Comparison of ENCODE assay signal across 8 mouse cellular contexts in genomic region chr11:75533314-75534015, GRCm38 (mm10). TPM values are rescaled to one million over a fixed set of nuclear protein-coding genes. Genes with fewer than 3 reads are reported as not detected.
DNase-seq lines count a peak whose midpoint lies in the region; ATAC-seq and TF ChIP-seq lines count a peak whose summit lies in the region.

No protein-coding gene starts in this region.

- H3K27ac ChIP-seq in kidney, embryonic 15.5 days = no peak overlapping the region
- peak overlapping the region; percentile 95; the same call in 1 of the 2 replicates for H3K27ac ChIP-seq in hindbrain, embryonic 14.5 days
- H3K27ac ChIP-seq in midbrain, postnatal 0 days (ENCODE audit: low read depth, low read length) = peak overlapping the region; percentile 99

- H3K9ac ChIP-seq in kidney, embryonic 15.5 days = no peak overlapping the region
- H3K9ac ChIP-seq in hindbrain, embryonic 14.5 days = peak overlapping the region; percentile 88
- peak overlapping the region; percentile 46; the same call in 1 of the 2 replicates for H3K9ac ChIP-seq in midbrain, postnatal 0 days (replicated peaks; ENCODE audit: low read length, poor library complexity, severe bottlenecking)

- H3K27me3 ChIP-seq in kidney, embryonic 15.5 days = no peaks in the 10 kb centered on the region
- no peaks in the 10 kb centered on the region for H3K27me3 ChIP-seq in hindbrain, embryonic 14.5 days (ENCODE audit: control insufficient read depth, insufficient read depth, low read length)
- H3K27me3 ChIP-seq in midbrain, postnatal 0 days (ENCODE audit: insufficient read depth, low read length) = no peaks in the 10 kb centered on the region

- 68% methylated on average over 6 of the region's 6 CpGs for WGBS in kidney, embryonic 15.5 days
- WGBS in hindbrain, embryonic 14.5 days = 72% methylated on average over 6 of the region's 6 CpGs
- 75% methylated on average over 6 of the region's 6 CpGs for WGBS in midbrain, postnatal 0 days

- TF ChIP-seq CTCF in midbrain, postnatal 0 days (IDR thresholded peaks at IDR 0.05) = no peak

- peaks cover 47% of the 10 kb centered on the region for H3K4me1 ChIP-seq in kidney, embryonic 15.5 days
- H3K4me1 ChIP-seq in hindbrain, embryonic 14.5 days (replicated peaks; ENCODE audit: control insufficient read depth, insufficient read depth, low read length) = peaks cover 44% of the 10 kb centered on the region
- H3K4me1 ChIP-seq in midbrain, postnatal 0 days (ENCODE audit: insufficient read depth, low read length) = peaks cover 16% of the 10 kb centered on the region

- peak overlapping the region; percentile 72; the same call in 1 of the 2 replicates for H3K4me3 ChIP-seq in kidney, embryonic 15.5 days (replicated peaks)
- H3K4me3 ChIP-seq in hindbrain, embryonic 14.5 days (replicated peaks; ENCODE audit: low read length) = peak overlapping the region; percentile 59
- H3K4me3 ChIP-seq in midbrain, postnatal 0 days (ENCODE audit: low read depth, low read length) = peak overlapping the region; percentile 59

- peak overlapping the region; percentile 98 for H3K4me2 ChIP-seq in kidney, embryonic 15.5 days
- H3K4me2 ChIP-seq in hindbrain, embryonic 14.5 days (replicated peaks) = peak overlapping the region; percentile 98
- peak overlapping the region; percentile 96 for H3K4me2 ChIP-seq in midbrain, postnatal 0 days (ENCODE audit: low read depth, low read length, poor library complexity, severe bottlenecking)

- no peaks in the 10 kb centered on the region for H3K36me3 ChIP-seq in kidney, embryonic 15.5 days
- 0 out of 2 replicates have a peak, but pooled peaks cover 5% of the 10 kb centered on the region for H3K36me3 ChIP-seq in hindbrain, embryonic 14.5 days (replicated peaks; ENCODE audit: control insufficient read depth, insufficient read depth)
- no peaks in the 10 kb centered on the region for H3K36me3 ChIP-seq in midbrain, postnatal 0 days (ENCODE audit: insufficient read depth, low read length)

- DNase-seq in kidney, postnatal 36 days = no peak
- DNase-seq in brain, adult 2 months (ENCODE audit: low read depth, low spot score) = peak; percentile 39
- DNase-seq in hindbrain, embryonic 14.5 days (ENCODE audit: low spot score) = no peak
- DNase-seq in midbrain, postnatal 0 days (ENCODE audit: low spot score) = no peak
- no peak for DNase-seq in B cell, adult 2 months
- DNase-seq in left cerebral cortex, adult 8-10 months (ENCODE audit: low spot score in 2 of 2) = no peak
- no peak for DNase-seq in urinary bladder, postnatal 36 days (ENCODE audit: low spot score in 2 of 2)

- no peak for ATAC-seq in kidney, embryonic 15.5 days (replicated peaks; ENCODE audit: low FRiP score)
- ATAC-seq in hindbrain, embryonic 14.5 days (ENCODE audit: low FRiP score) = no peak
- ATAC-seq in midbrain, postnatal 0 days (ENCODE audit: low FRiP score) = no peak

- no peaks in the 10 kb centered on the region for H3K9me3 ChIP-seq in kidney, embryonic 15.5 days (replicated peaks)
- no peaks in the 10 kb centered on the region for H3K9me3 ChIP-seq in hindbrain, embryonic 14.5 days (ENCODE audit: control insufficient read depth, low read length)
- H3K9me3 ChIP-seq in midbrain, postnatal 0 days (ENCODE audit: low read length) = no peaks in the 10 kb centered on the region

RNA-seq across cellular contexts. Expression of gene Slc43a2, which starts 2.0 kb away (rescaled TPM):
- polyA plus RNA-seq in kidney, embryonic 15.5 days (2015; fragmentation: Nextera tagmentation; extraction: Ambion mirVana) = 7.5 and 8.0 TPM in 2 replicates
- polyA plus RNA-seq in hindbrain, embryonic 14.5 days (2014; fragmentation: Nextera tagmentation; extraction: Ambion mirVana) = 13.8 and 15.2 TPM in 2 replicates
- total RNA-seq in midbrain, postnatal 0 days (2014; rRNA removed) = 34.3 and 34.5 TPM in 2 replicates
- polyA plus RNA-seq in midbrain, postnatal 0 days (2015; fragmentation: Nextera tagmentation; extraction: Ambion mirVana) = 17.0 and 20.4 TPM in 2 replicates
- total RNA-seq in left cerebral cortex, adult 8-10 months (2022) = 10 to 100 TPM; 45.5 to 58.2 (median 52.2) TPM

RNA-seq across cellular contexts. Expression of gene Scarf1, which starts 20.1 kb away (rescaled TPM):
- polyA plus RNA-seq in kidney, embryonic 15.5 days (2015; fragmentation: Nextera tagmentation; extraction: Ambion mirVana) = 15.0 and 15.4 TPM in 2 replicates
- polyA plus RNA-seq in hindbrain, embryonic 14.5 days (2014; fragmentation: Nextera tagmentation; extraction: Ambion mirVana) = 3.5 and 4.2 TPM in 2 replicates
- 3.6 and 3.8 TPM in 2 replicates for total RNA-seq in midbrain, postnatal 0 days (2014; rRNA removed)
- 3.0 and 3.5 TPM in 2 replicates for polyA plus RNA-seq in midbrain, postnatal 0 days (2015; fragmentation: Nextera tagmentation; extraction: Ambion mirVana)
- 1 to 10 TPM; 1.6 to 1.9 (median 1.7) TPM for total RNA-seq in left cerebral cortex, adult 8-10 months (2022)

RNA-seq across cellular contexts. Expression of gene Rilp, which starts 23.6 kb away (rescaled TPM):
- polyA plus RNA-seq in kidney, embryonic 15.5 days (2015; fragmentation: Nextera tagmentation; extraction: Ambion mirVana) = 1.3 TPM in 2 replicates
- polyA plus RNA-seq in hindbrain, embryonic 14.5 days (2014; fragmentation: Nextera tagmentation; extraction: Ambion mirVana) = 2.8 and 3.1 TPM in 2 replicates
- 5.7 and 7.0 TPM in 2 replicates for total RNA-seq in midbrain, postnatal 0 days (2014; rRNA removed)
- 6.9 and 7.5 TPM in 2 replicates for polyA plus RNA-seq in midbrain, postnatal 0 days (2015; fragmentation: Nextera tagmentation; extraction: Ambion mirVana)
- 1 to 10 TPM; 1.7 to 2.4 (median 2.1) TPM for total RNA-seq in left cerebral cortex, adult 8-10 months (2022)

RNA-seq across cellular contexts. Expression of gene Prpf8, which starts 46.8 kb away (rescaled TPM):
- polyA plus RNA-seq in kidney, embryonic 15.5 days (2015; fragmentation: Nextera tagmentation; extraction: Ambion mirVana) = 54.6 and 61.7 TPM in 2 replicates
- 74.5 and 83.2 TPM in 2 replicates for polyA plus RNA-seq in hindbrain, embryonic 14.5 days (2014; fragmentation: Nextera tagmentation; extraction: Ambion mirVana)
- 121 and 129 TPM in 2 replicates for total RNA-seq in midbrain, postnatal 0 days (2014; rRNA removed)
- polyA plus RNA-seq in midbrain, postnatal 0 days (2015; fragmentation: Nextera tagmentation; extraction: Ambion mirVana) = 25.7 and 27.6 TPM in 2 replicates
- total RNA-seq in left cerebral cortex, adult 8-10 months (2022) = 100 to 1,000 TPM; 138 to 159 (median 149) TPM

RNA-seq across cellular contexts. Expression of gene Pitpna, which starts 54.4 kb away (rescaled TPM):
- polyA plus RNA-seq in kidney, embryonic 15.5 days (2015; fragmentation: Nextera tagmentation; extraction: Ambion mirVana) = 77.6 and 83.5 TPM in 2 replicates
- 136 and 159 TPM in 2 replicates for polyA plus RNA-seq in hindbrain, embryonic 14.5 days (2014; fragmentation: Nextera tagmentation; extraction: Ambion mirVana)
- 105 and 108 TPM in 2 replicates for total RNA-seq in midbrain, postnatal 0 days (2014; rRNA removed)
- polyA plus RNA-seq in midbrain, postnatal 0 days (2015; fragmentation: Nextera tagmentation; extraction: Ambion mirVana) = 91.7 and 106 TPM in 2 replicates
- 100 to 1,000 TPM; 300 to 319 (median 307) TPM for total RNA-seq in left cerebral cortex, adult 8-10 months (2022)
